Mouse (Mus musculus) forebrain, embryonic 14.5 days (tissue): ENCODE results near the gene Nup98. TPM values are rescaled to one million over a fixed set of nuclear protein-coding genes. Genes with fewer than 3 reads are reported as not detected.

Source experiments
- ATAC-seq: fragments of 200-750 bp; cut with Nextera tagmentation; 2 replicates; pipeline ENCODE4 v1.8.0; 2017; ENCODE audit warnings: mild to moderate bottlenecking, moderate library complexity
- DNase-seq: peaks from one replicate; pipeline ENCODE4 v3.0.0-alpha.2; 2015; ENCODE audit warnings: low spot score
- H3K27ac ChIP-seq: fragments of 300-500 bp; sonication (generic); 2 replicates; pipeline ENCODE4 v1.5.1; 2014; ENCODE audit warnings: low read depth, mild to moderate bottlenecking, control low read depth, low read length, moderate library complexity
- H3K27me3 ChIP-seq: fragments of 300-500 bp; sonication (generic); replicated peaks from 2 replicates; pipeline ENCODE4 v1.6.1; 2014; ENCODE audit warnings: low read length, control low read depth, mixed read lengths; ENCODE audit not compliant: control insufficient read depth, insufficient read depth
- H3K36me3 ChIP-seq: fragments of 300-500 bp; sonication (generic); 2 replicates; pipeline ENCODE4 v1.6.1; 2014; ENCODE audit warnings: low read length, control low read depth; ENCODE audit not compliant: control insufficient read depth, insufficient read depth
- H3K4me1 ChIP-seq: fragments of 300-500 bp; sonication (generic); 2 replicates; pipeline ENCODE4 v1.6.1; 2014; ENCODE audit warnings: antibody characterized with exemption, low read length, control low read depth; ENCODE audit not compliant: control insufficient read depth, insufficient read depth
- H3K4me2 ChIP-seq: fragments of 300-500 bp; sonication (generic); 2 replicates; pipeline ENCODE4 v1.6.1; 2014; ENCODE audit warnings: mild to moderate bottlenecking, control low read depth, low read length
- H3K4me3 ChIP-seq: fragments of 300-500 bp; sonication (generic); 2 replicates; pipeline ENCODE4 v1.5.1; 2014; ENCODE audit warnings: low read depth, low read length, control low read depth
- H3K9ac ChIP-seq: fragments of 300-500 bp; sonication (generic); 2 replicates; pipeline ENCODE4 v1.6.1; 2014; ENCODE audit warnings: mild to moderate bottlenecking, low read length, control low read depth, moderate library complexity
- H3K9me3 ChIP-seq: fragments of 300-500 bp; sonication (generic); replicated peaks from 2 replicates; pipeline ENCODE4 v1.6.1; 2016; ENCODE audit warnings: low read length, control low read depth, mixed read lengths; ENCODE audit not compliant: control insufficient read depth
- WGBS: fragments of 180-500 bp; shearing (Covaris S2); extraction: QIAGEN DNeasy Blood & Tissue Kit; methylation state at CpG from one replicate; pipeline ENCODE4 v1.1.7; 2014; 5-methylcytosine and 5-hydroxymethylcytosine counted together
- polyA plus RNA-seq: library from polyadenylated mRNA; unstranded; fragments of >200 nt; fragmentation: Nextera tagmentation; extraction: Ambion mirVana; gene quantifications from 2 replicates; pipeline ENCODE4 v1.2.1, GENCODE M21; 2014

Gene Nup98
- polyA plus RNA-seq, 1 experiment from 2014 or later: 21.6 TPM

DNA sequence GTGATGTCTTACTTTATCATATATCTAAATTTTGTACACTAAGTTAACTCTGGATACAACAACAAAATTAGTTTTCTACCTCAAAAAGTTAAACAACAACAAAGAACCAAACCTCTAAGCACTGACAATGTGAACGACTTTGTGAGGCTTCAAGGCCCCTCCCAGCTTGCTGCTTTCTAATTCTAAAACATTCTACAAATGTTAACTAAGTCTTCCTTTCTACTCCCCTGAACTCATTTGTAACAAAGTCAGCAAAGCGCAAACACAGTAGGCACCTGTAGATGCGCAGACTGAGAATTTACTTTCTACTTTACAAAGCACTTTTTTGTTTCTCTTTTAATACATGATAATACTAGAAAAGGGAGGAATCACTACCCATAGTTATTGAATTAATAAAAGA is 9.4 kb downstream of the Nup98 start:
- no peaks in the 10 kb centered on the region for H3K4me1 ChIP-seq
- H3K36me3 ChIP-seq: peaks cover 4% of the 10 kb centered on the region; the same call in 1 of the 2 replicates
- no peak for ATAC-seq
- H3K27ac ChIP-seq: no peak overlapping the region
- H3K9ac ChIP-seq: no peak overlapping the region
- WGBS: 84% methylated on average over 3 of the region's 3 CpGs
- no peak overlapping the region for H3K4me2 ChIP-seq
- no peaks in the 10 kb centered on the region for H3K27me3 ChIP-seq
- H3K4me3 ChIP-seq: no peak overlapping the region
- H3K9me3 ChIP-seq: no peaks in the 10 kb centered on the region
- DNase-seq: no peak

DNA sequence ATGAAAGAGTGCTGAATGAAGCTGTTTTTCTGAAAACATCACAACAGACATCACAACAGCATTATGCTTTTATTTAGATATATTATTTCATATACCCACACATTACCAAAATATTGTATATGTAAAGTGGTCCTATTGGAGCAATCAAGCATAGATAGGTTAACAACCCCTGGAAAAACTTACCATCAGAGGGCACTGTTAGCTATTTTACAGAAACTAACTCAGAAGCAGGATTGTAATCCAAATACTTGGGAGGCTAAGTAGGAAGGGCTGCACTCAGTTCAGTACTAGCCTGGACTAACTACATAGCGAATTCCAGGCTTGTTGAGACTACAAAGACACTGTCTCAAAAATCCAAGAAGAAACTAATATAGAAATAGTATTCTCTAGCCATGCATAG is 17.6 kb downstream of the Nup98 start:
- Histone ChIP-seq H3K36me3 (peaks cover 72% of the 10 kb centered on the region), H3K27ac (no peak overlapping the region), H3K4me2 (no peak overlapping the region), H3K27me3 (no peaks in the 10 kb centered on the region), H3K4me1 (no peaks in the 10 kb centered on the region), H3K4me3 (no peak overlapping the region), H3K9ac (no peak overlapping the region), H3K9me3 (no peaks in the 10 kb centered on the region)
- 92% methylated on average over 1 of the region's 1 CpGs for WGBS
- no peak for ATAC-seq
- no peak for DNase-seq

DNA sequence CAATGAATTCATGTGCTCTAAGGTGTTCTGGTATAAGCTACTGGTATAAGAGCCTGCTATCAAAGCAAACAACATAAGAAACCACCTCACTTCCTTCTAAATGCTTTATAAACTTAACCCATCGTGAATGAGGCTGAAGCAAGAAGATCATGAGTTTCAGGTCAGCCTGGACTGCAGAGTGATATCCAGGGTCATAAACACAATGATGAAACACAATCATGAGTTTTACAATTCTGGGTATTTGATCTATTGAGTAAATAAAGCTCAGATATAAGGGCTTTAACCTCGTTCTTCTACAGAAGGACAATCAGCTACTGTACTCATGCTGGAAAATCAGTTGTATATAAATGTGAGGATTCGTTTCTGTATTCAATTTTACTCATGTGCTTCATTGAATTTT is 26.1 kb downstream of the Nup98 start:
- Histone ChIP-seq H3K27ac (no peak overlapping the region), H3K9me3 (no peaks in the 10 kb centered on the region), H3K27me3 (no peaks in the 10 kb centered on the region), H3K4me1 (no peaks in the 10 kb centered on the region), H3K4me2 (no peak overlapping the region), H3K36me3 (peaks cover 73% of the 10 kb centered on the region), H3K9ac (no peak overlapping the region), H3K4me3 (no peak overlapping the region)
- WGBS: 91% methylated on average over 3 of the region's 3 CpGs
- no peak for DNase-seq
- ATAC-seq: no peak

DNA sequence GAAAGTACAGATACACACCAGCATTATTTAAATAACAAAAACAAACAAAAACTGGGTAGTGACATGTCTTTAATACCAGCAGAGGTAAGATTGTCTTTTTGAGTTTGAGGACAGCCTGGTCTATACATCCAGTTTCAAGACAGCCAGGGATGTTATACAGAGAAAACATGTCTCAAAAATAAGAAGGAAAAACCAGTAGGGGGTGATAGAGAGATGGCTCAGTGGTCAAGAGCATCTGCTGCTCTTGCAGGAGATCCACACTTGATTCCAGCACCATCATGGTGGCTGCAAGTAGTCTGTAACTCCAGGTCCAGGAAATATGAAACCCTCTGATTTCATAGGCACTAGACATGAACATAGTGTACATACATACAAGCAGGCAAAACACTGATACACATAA is 39.7 kb downstream of the Nup98 start:
- Histone ChIP-seq H3K36me3 (peaks cover 34% of the 10 kb centered on the region), H3K4me2 (no peak overlapping the region), H3K4me1 (no peaks in the 10 kb centered on the region), H3K9me3 (no peaks in the 10 kb centered on the region), H3K4me3 (no peak overlapping the region), H3K9ac (no peak overlapping the region), H3K27me3 (no peaks in the 10 kb centered on the region), H3K27ac (no peak overlapping the region)
- DNase-seq (peak; percentile 8), ATAC-seq (no peak)

DNA sequence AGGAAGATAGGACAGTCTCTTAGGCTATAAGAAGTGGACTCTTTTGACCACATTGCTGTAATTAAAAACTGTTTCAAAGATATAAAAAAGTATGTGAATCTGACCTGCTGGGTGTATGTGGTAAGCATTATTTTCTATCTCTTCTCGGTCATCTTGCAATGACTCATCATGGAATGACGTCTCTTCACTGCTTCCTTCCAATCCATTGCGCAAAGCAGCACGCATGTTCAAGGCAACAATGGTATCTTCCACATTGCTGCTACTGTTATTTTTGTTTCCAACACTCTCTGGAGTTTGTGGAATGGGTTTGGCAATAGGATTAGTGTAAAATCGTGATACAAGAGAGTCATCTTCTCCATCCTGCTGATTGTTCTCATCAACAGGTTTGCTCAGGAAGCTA is 56.3 kb downstream of the Nup98 start:
- no peak overlapping the region for H3K27ac ChIP-seq
- no peaks in the 10 kb centered on the region for H3K27me3 ChIP-seq
- DNase-seq: no peak
- H3K4me3 ChIP-seq: no peak overlapping the region
- 95% methylated on average over 5 of the region's 5 CpGs for WGBS
- H3K4me2 ChIP-seq: no peak overlapping the region
- no peak for ATAC-seq
- H3K4me1 ChIP-seq: no peaks in the 10 kb centered on the region
- peaks cover 65% of the 10 kb centered on the region for H3K36me3 ChIP-seq
- H3K9ac ChIP-seq: no peak overlapping the region
- no peaks in the 10 kb centered on the region for H3K9me3 ChIP-seq

DNA sequence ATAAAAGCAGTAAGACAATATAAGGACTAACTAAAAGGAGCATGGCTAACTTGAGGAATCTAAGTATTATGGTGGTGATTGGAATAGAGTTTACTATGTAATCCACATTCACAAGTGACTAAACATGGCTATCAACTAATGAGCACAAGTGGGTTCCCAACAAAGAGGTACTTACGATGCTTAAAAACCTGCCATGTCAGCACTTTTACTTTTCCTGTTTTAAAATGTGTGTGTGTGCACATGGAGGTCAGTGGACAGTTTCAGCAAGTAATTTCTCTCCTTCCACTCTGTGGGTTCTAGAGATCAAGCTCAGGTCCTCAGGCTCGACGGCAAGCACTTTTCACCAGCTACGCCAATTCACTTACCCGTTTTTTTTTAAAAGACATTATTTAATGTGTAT is 72.1 kb downstream of the Nup98 start:
- Histone ChIP-seq H3K27ac (no peak overlapping the region), H3K9me3 (no peaks in the 10 kb centered on the region), H3K4me3 (no peak overlapping the region), H3K9ac (no peak overlapping the region), H3K4me1 (no peaks in the 10 kb centered on the region), H3K4me2 (no peak overlapping the region), H3K27me3 (no peaks in the 10 kb centered on the region), H3K36me3 (peaks cover 74% of the 10 kb centered on the region)
- no peak for ATAC-seq
- no peak for DNase-seq
- 96% methylated on average over 5 of the region's 5 CpGs for WGBS

DNA sequence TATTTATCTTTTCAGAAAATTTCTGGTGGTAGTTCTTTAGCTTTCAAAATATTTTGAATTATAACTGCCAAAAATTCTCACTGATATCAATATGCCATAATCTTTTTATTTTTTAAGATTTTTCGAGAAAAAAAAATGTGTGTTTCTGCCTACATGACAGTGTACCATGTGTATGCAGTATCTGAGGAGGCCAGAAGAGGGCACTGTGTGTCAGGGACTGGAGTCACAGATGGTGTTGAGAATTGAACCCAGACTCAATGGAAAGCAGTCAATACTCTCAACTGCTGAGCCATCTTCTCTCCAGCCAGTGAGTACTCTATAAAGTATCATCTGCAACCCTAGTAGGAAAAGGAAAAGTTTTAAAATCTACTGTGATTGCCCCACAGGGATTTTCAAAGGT is 72.5 kb downstream of the Nup98 start:
- no peaks in the 10 kb centered on the region for H3K27me3 ChIP-seq
- H3K4me2 ChIP-seq: no peak overlapping the region
- DNase-seq (peak; percentile 44), ATAC-seq (no peak)
- H3K9ac ChIP-seq: no peak overlapping the region
- no peaks in the 10 kb centered on the region for H3K4me1 ChIP-seq
- 84% methylated on average over 1 of the region's 1 CpGs for WGBS
- no peak overlapping the region for H3K27ac ChIP-seq
- H3K4me3 ChIP-seq: no peak overlapping the region
- H3K9me3 ChIP-seq: no peaks in the 10 kb centered on the region
- H3K36me3 ChIP-seq: peaks cover 79% of the 10 kb centered on the region

DNA sequence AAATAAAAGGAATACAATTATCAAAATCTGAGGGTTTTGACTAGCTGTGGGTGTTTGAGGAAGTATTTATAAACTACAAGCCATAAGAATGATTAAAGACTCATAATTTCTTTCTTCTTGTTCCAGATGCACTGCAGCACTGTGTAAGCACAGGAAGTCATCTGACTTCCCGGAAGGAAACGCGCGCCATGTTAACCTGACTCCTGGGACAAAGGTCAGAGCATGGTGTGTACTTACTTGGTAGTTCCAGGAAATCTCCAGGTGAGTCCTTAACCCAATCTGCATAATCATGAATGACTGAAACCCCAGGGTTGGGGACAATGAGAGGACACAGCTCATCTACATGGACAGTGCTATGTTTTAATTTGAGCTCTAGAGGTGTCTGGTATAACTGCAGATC is 77.6 kb downstream of the Nup98 start:
- DNase-seq: no peak
- no peak overlapping the region for H3K4me2 ChIP-seq
- H3K27ac ChIP-seq: no peak overlapping the region
- H3K4me3 ChIP-seq: no peak overlapping the region
- WGBS: 97% methylated on average over 4 of the region's 4 CpGs
- no peak for ATAC-seq
- no peaks in the 10 kb centered on the region for H3K27me3 ChIP-seq
- no peaks in the 10 kb centered on the region for H3K4me1 ChIP-seq
- no peak overlapping the region for H3K9ac ChIP-seq
- no peaks in the 10 kb centered on the region for H3K9me3 ChIP-seq
- peaks cover 84% of the 10 kb centered on the region for H3K36me3 ChIP-seq

DNA sequence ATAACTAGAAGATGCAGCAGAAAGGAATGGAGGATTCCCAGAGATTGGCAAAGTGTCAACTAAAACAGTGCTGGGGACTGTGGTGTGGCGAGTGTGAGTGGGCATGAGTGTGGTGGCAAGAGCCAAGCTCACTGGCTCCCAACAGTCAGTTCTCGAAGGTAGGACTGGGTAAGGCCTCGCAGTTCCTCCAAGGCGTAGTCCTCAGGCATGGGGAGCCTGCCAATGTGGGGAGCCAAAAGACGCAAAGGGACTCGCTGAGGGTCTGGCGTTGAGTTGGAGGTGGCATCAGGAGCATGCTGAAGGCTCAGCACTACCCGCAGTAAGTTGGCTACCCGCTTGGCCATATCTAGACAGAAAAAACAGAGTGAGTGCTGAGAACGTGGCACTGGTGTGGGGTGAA is 89.7 kb downstream of the Nup98 start:
- Histone ChIP-seq H3K4me3 (no peak overlapping the region), H3K4me2 (no peak overlapping the region), H3K27me3 (no peaks in the 10 kb centered on the region), H3K9me3 (no peaks in the 10 kb centered on the region), H3K36me3 (peaks cover 69% of the 10 kb centered on the region), H3K27ac (no peak overlapping the region), H3K9ac (no peak overlapping the region), H3K4me1 (no peaks in the 10 kb centered on the region)
- WGBS: 93% methylated on average over 10 of the region's 10 CpGs
- DNase-seq (no peak), ATAC-seq (no peak)

DNA sequence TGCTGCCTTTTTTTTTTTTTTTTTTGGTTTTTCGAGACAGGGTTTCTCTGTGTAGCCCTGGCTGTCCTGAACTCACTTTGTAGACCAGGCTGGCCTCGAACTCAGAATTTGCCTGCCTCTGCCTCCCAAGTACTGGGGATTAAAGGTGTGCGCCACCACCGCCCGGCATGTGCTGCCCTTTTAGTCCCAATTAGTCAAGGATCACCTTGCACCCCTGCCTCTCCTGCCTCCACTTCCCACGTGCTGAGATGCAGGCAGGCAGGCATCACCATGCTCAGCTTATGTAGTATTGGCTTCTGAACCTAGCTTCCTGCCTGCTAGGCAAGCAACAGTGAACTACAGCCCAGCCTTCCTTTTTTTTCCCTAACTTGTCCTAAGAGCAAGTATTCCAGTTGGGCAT is 92.6 kb downstream of the Nup98 start:
- Histone ChIP-seq H3K27me3 (no peaks in the 10 kb centered on the region), H3K9me3 (no peaks in the 10 kb centered on the region), H3K4me3 (no peak overlapping the region), H3K36me3 (peaks cover 40% of the 10 kb centered on the region), H3K4me1 (no peaks in the 10 kb centered on the region), H3K9ac (no peak overlapping the region), H3K4me2 (no peak overlapping the region), H3K27ac (no peak overlapping the region)
- ATAC-seq: no peak
- 70% methylated on average over 6 of the region's 6 CpGs for WGBS
- DNase-seq: no peak
